Mouse (Mus musculus) limb, embryonic 12.5 days (tissue): ENCODE measurements around the gene Gm7347. TPM values are rescaled to one million over a fixed set of nuclear protein-coding genes. Genes with fewer than 3 reads are reported as not detected.
A peak's percentile ranks its signal among the peaks of the same experiment; 100 is the strongest.
"Not testable (repeated sequence)": the region's sequence is repeated elsewhere in the genome, so short reads cannot be mapped to it uniquely, and the experiment has no call there.

Source experiments
- ATAC-seq: fragments of 200-750 bp; cut with Nextera tagmentation; 2 replicates; pipeline ENCODE4 v1.8.0; 2017; ENCODE audit warnings: low read depth, moderate TSS enrichment; ENCODE audit not compliant: insufficient number of reproducible peaks, insufficient read depth, low FRiP score, low TSS enrichment
- H3K27ac ChIP-seq: fragments of 300-500 bp; sonication (generic); 2 replicates; pipeline ENCODE4 v1.5.1; 2016; ENCODE audit warnings: mild to moderate bottlenecking, moderate library complexity
- H3K27me3 ChIP-seq: fragments of 300-500 bp; sonication (generic); 2 replicates; pipeline ENCODE4 v1.6.1; 2016; ENCODE audit warnings: mild to moderate bottlenecking, moderate library complexity
- H3K36me3 ChIP-seq: fragments of 300-500 bp; sonication (generic); 2 replicates; pipeline ENCODE4 v1.6.1; 2016; ENCODE audit warnings: mild to moderate bottlenecking, moderate library complexity
- H3K4me1 ChIP-seq: fragments of 300-500 bp; sonication (generic); replicated peaks from 2 replicates; pipeline ENCODE4 v1.6.1; 2016
- H3K4me2 ChIP-seq: fragments of 300-500 bp; sonication (generic); 2 replicates; pipeline ENCODE4 v1.6.1; 2016; ENCODE audit warnings: mild to moderate bottlenecking, moderate library complexity
- H3K4me3 ChIP-seq: fragments of 300-500 bp; sonication (generic); replicated peaks from 2 replicates; pipeline ENCODE4 v1.5.1; 2016; ENCODE audit warnings: mild to moderate bottlenecking
- H3K9ac ChIP-seq: fragments of 300-500 bp; sonication (generic); replicated peaks from 2 replicates; pipeline ENCODE4 v1.6.1; 2016; ENCODE audit warnings: mild to moderate bottlenecking, moderate library complexity
- H3K9me3 ChIP-seq: fragments of 300-500 bp; sonication (generic); 2 replicates; pipeline ENCODE4 v1.6.1; 2016; ENCODE audit warnings: mild to moderate bottlenecking, moderate library complexity
- WGBS: fragments of 180-500 bp; shearing (Covaris S2); methylation state at CpG from one replicate; pipeline ENCODE4 v1.1.7; 2016; 5-methylcytosine and 5-hydroxymethylcytosine counted together
- polyA plus RNA-seq: library from polyadenylated mRNA; unstranded; fragments of >200 nt; fragmentation: Nextera tagmentation; extraction: Ambion mirVana; gene quantifications from 2 replicates; pipeline ENCODE4 v1.2.1, GENCODE M21; 2016

The Gm7347 gene
- not detected in 2 replicates for polyA plus RNA-seq

GRCm38 (mm10) chr5:26058481-26058880, at the start of gene Gm7347:
TSS of gene Gm7347 (minus strand) at chr5:26058581.
- H3K4me3 ChIP-seq, ATAC-seq, H3K9me3 ChIP-seq, H3K4me2 ChIP-seq, H3K36me3 ChIP-seq, H3K27me3 ChIP-seq, H3K9ac ChIP-seq, H3K27ac ChIP-seq, H3K4me1 ChIP-seq: not testable (repeated sequence)
- no CpG with 5 or more reads among the region's 2 CpGs for WGBS

- H3K4me1 ChIP-seq, H3K9me3 ChIP-seq, H3K27me3 ChIP-seq, H3K4me3 ChIP-seq, H3K9ac ChIP-seq, H3K36me3 ChIP-seq, ATAC-seq, H3K27ac ChIP-seq, H3K4me2 ChIP-seq: not testable (repeated sequence)
- no CpG with 5 or more reads among the region's 3 CpGs for WGBS
Observed at GRCm38 (mm10) chr5:26105262-26105661, 46.9 kb upstream of the Gm7347 start, which contains the start of gene 5031410I06Rik. TSS of gene 5031410I06Rik (minus strand) at chr5:26105362.

- H3K36me3 ChIP-seq, H3K9me3 ChIP-seq, ATAC-seq, H3K4me1 ChIP-seq, H3K4me3 ChIP-seq, H3K9ac ChIP-seq, H3K27ac ChIP-seq, H3K4me2 ChIP-seq, H3K27me3 ChIP-seq: not testable (repeated sequence)
- 65% methylated on average over 1 of the region's 1 CpGs for WGBS
Observed at GRCm38 (mm10) chr5:26089191-26089590, 30.8 kb upstream of the Gm7347 start, which contains the start of gene Gm10471. TSS of gene Gm10471 (minus strand) at chr5:26089291.

GRCm38 (mm10) chr5:26079023-26079422, 20.6 kb upstream of the Gm7347 start:
- ATAC-seq, H3K9ac ChIP-seq: not testable (repeated sequence)

GRCm38 (mm10) chr5:26070716-26071115, 12.3 kb upstream of the Gm7347 start:
- Histone ChIP-seq H3K4me1 (no peaks in the 10 kb centered on the region), H3K36me3 (no peaks in the 10 kb centered on the region), H3K4me2 (no peak overlapping the region), H3K9me3 (0 out of 2 replicates have a peak, but pooled peaks cover 7% of the 10 kb centered on the region), H3K27ac (no peak overlapping the region), H3K27me3 (no peaks in the 10 kb centered on the region), H3K4me3 (no peak overlapping the region), H3K9ac (no peak overlapping the region)
- WGBS, result 85% methylated on average over 24 of the region's 24 CpGs
- ATAC-seq, result no peak

More at GRCm38 (mm10) chr5:26079023-26079422, 20.6 kb upstream of the Gm7347 start:
- not testable (repeated sequence) for H3K4me3 ChIP-seq, H3K36me3 ChIP-seq, H3K4me1 ChIP-seq, H3K27ac ChIP-seq, H3K4me2 ChIP-seq, H3K9me3 ChIP-seq, H3K27me3 ChIP-seq

GRCm38 (mm10) chr5:26039458-26039857, 18.9 kb downstream of the Gm7347 start, which contains the start of gene Speer4a:
TSS of gene Speer4a (minus strand) at chr5:26039558.
- not testable (repeated sequence) for H3K9ac ChIP-seq, H3K27me3 ChIP-seq, H3K36me3 ChIP-seq, H3K4me1 ChIP-seq, H3K9me3 ChIP-seq, H3K4me3 ChIP-seq, ATAC-seq, H3K4me2 ChIP-seq, H3K27ac ChIP-seq
- WGBS, result 77% methylated on average over 2 of the region's 2 CpGs

- not testable (repeated sequence) for ATAC-seq, H3K27ac ChIP-seq, H3K36me3 ChIP-seq, H3K9me3 ChIP-seq, H3K4me2 ChIP-seq, H3K4me1 ChIP-seq, H3K27me3 ChIP-seq, H3K9ac ChIP-seq, H3K4me3 ChIP-seq
- whole genome bisulfite sequencing, result no CpG with 5 or more reads among the region's 3 CpGs
Observed at GRCm38 (mm10) chr5:26022816-26023215, 35.6 kb downstream of the Gm7347 start, which contains the start of gene Gm5862. TSS of gene Gm5862 (minus strand) at chr5:26022916.

GRCm38 (mm10) chr5:26007697-26008096, 50.7 kb downstream of the Gm7347 start:
- not testable (repeated sequence) for H3K9me3 ChIP-seq, H3K4me2 ChIP-seq, H3K4me1 ChIP-seq, H3K36me3 ChIP-seq, H3K4me3 ChIP-seq, H3K27ac ChIP-seq, ATAC-seq, H3K9ac ChIP-seq
- 64% methylated on average over 7 of the region's 7 CpGs for WGBS
- peaks cover 14% of the 10 kb centered on the region for H3K27me3 ChIP-seq

- ATAC-seq, result peak; percentile 83
- 15% methylated on average over 45 of the region's 45 CpGs for WGBS
- not testable (repeated sequence) for H3K36me3 ChIP-seq
Observed at GRCm38 (mm10) chr5:26006937-26007695, 51.3 kb downstream of the Gm7347 start.

GRCm38 (mm10) chr5:26004698-26005097, 53.7 kb downstream of the Gm7347 start, which contains the start of gene Gm1979:
TSS of gene Gm1979 (minus strand) at chr5:26004798.
- H3K4me1 ChIP-seq, H3K9me3 ChIP-seq, H3K4me3 ChIP-seq, H3K36me3 ChIP-seq, ATAC-seq, H3K9ac ChIP-seq, H3K4me2 ChIP-seq, H3K27ac ChIP-seq: not testable (repeated sequence)
- 94% methylated on average over 1 of the region's 2 CpGs for WGBS
- peaks cover 14% of the 10 kb centered on the region for H3K27me3 ChIP-seq

More at GRCm38 (mm10) chr5:26006937-26007695, 51.3 kb downstream of the Gm7347 start:
- H3K27me3 ChIP-seq, result peaks cover 14% of the 10 kb centered on the region
- not testable (repeated sequence) for H3K9me3 ChIP-seq, H3K27ac ChIP-seq, H3K4me1 ChIP-seq
- peak overlapping the region; percentile 58 for H3K4me2 ChIP-seq
- H3K4me3 ChIP-seq, result peak overlapping the region; percentile 31
- 0 out of 2 replicates have a peak overlapping the region, but pooled peaks have one; percentile 5 for H3K9ac ChIP-seq
